Mouse (Mus musculus) CD4-positive helper T cell, adult 2 months (primary cell): ENCODE data around the gene Camk1d.
A peak's percentile ranks its signal among the peaks of the same experiment; 100 is the strongest.

Experiments
- DNase-seq: peaks from one replicate; pipeline ENCODE4 v3.0.0-alpha.2; 2012; ENCODE audit warnings: low read depth, missing footprints, low spot score

Camk1d gene

GRCm38 (mm10) chr2:5398505-5398904 is 315.8 kb downstream of the Camk1d start:
- no peak for DNase-seq

GRCm38 (mm10) chr2:5398043-5398442 is 316.3 kb downstream of the Camk1d start:
- no peak for DNase-seq

DNA sequence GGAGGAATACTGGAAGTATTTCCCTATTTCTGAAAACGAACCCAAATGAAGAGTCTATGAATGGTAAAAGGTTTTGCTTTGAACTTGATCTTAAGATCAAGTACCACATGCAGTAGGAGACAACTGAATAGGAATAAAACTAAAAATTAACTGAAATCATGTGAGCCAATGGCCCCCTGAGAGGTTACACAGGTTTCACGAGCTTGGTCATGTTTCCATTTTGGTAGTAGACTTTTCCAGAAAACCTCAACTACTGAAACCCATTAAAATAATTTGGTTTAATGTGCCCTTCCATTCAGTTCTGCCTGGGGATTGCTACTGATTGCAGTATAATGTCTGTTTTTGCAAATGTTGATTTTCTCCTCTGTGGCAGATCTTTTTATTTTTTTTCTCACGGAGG is 316.8 kb downstream of the Camk1d start:
- no peak for DNase-seq

- DNase-seq = no peak
Measured at GRCm38 (mm10) chr2:5396415-5396814, 317.9 kb downstream of the Camk1d start.

- DNase-seq = no peak
Measured at GRCm38 (mm10) chr2:5395873-5396272, 318.4 kb downstream of the Camk1d start.

DNA sequence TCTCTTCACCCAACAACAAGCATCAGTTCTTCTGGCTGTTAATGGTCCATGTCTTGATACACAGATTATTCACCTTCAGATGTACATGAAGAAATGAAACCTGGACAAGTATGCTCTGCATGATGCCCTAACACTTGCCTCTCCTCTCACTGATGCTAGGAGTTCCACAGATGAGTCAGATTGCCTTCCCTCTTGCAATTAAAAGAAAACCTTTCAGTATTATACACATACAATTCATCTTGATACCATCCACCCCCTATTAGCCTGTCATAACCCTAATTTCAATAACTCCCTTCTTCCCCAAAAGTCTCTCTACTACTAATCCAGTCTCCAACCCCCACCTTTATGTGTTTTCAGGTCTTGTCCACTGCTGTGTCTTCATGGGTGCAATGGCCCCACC is 321.4 kb downstream of the Camk1d start:
- no peak for DNase-seq

GRCm38 (mm10) chr2:5392470-5392869 is 321.8 kb downstream of the Camk1d start:
- DNase-seq = peak; percentile 17

DNA sequence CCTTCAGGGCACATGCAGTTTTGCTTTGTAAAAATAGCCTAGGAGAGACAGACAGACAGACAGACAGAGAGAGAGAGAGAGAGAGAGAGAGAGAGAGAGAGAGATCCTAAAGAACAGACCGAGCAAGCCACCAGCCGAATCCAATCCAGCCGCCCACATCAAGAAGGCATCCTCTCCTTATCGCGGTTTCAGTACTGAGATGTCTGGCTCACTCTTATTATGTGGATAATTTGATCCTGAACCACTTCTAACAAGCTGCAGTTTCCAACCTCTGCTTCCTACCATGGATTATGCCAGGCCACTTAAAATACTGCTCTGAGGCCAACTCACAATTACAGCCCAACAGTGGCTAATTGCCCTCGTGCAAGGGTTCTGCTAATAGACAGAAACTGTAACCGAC is 325.9 kb downstream of the Camk1d start:
- DNase-seq = no peak

GRCm38 (mm10) chr2:5381712-5382710 is 332.3 kb downstream of the Camk1d start:
- DNase-seq = no peak

GRCm38 (mm10) chr2:5380973-5381372 is 333.3 kb downstream of the Camk1d start:
- no peak for DNase-seq

DNA sequence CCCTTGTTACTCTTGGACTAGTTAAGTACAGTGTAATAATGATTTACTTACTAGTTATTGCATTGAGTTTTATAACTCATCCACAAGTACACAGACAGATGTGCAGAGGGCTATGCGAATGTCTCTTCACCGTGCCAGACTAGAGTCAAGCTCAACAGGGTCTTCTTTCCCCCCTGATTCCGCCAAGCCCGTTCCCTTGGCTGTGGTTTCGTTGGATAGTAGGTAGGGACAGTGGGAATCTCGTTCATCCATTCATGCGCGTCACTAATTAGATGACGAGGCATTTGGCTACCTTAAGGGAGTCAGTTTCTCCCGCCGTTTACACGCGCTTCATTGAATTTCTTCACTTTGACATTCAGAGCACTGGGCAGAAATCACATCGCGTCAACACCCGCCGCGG is 335.4 kb downstream of the Camk1d start:
- DNase-seq = peak; percentile 68

- no peak for DNase-seq
Measured at GRCm38 (mm10) chr2:5378066-5378672, 336.1 kb downstream of the Camk1d start.

DNA sequence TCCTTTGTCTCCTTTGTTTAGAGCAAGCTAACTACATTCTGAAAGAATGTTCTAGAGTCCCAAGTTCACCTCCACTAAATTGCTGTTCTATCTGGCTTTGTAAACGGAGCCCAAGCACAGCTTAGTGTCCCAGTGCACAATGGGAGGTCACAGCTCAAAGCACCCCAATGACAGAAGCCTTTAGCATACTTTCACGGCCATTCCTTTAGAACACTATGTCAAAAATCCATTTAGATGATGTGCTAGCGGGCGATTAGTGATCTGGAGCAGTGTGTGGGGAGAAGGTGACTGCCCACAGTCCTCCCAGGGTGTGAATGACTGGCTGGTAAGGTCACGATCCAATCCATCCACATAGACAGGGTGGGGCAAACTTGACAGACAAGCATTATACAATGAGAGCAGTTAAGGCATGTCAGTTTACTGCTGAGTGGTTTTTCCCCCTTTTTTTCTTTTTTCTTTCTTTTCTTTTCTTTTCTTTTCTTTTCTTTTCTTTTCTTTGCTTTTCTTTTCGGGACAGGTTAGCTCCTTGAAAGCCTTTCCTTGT is 341.4 kb downstream of the Camk1d start:
- no peak for DNase-seq

DNA sequence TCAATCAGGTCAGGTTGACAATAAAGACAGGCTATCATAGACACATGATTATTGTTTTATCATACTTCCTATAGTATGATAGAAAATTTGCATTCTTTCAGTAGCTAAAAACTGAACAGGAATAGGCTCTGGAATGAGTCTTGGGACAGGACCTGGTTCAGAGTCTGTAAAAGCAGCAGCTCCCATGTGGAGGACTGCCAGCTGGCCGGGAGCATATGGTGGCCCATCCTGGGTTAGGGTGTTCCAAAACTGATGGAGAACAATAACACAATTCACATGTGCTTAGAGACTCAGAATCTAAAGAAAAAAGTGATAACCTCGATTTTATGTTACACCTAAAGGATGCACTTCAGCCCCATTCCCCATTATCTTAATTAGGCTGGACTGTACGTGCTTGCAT is 343.0 kb downstream of the Camk1d start:
- DNase-seq = no peak

- no peak for DNase-seq
Measured at GRCm38 (mm10) chr2:5370591-5370990, 343.7 kb downstream of the Camk1d start.

DNA sequence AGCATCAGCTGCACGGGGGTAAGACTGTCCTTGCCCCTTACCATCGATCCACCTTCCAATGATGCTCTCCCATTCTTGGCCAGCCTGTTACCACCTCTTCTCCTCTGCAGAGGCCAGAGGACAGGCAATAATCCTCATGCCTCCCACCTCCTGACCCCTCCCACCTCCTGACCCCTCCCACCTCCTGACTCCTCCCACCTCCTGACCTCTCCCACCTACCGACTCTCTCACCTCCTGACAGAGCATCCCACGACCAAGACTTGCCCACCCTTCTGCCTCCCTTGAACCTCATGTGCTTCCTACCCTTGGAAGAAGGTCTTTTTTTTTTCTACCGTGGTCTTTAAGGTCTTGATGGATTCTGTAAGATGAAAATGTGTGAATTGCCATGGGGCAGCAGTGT is 350.5 kb downstream of the Camk1d start:
- no peak for DNase-seq

GRCm38 (mm10) chr2:5358049-5358448 is 356.3 kb downstream of the Camk1d start:
- no peak for DNase-seq

GRCm38 (mm10) chr2:5357056-5357455 is 357.3 kb downstream of the Camk1d start:
- no peak for DNase-seq

- no peak for DNase-seq
Measured at GRCm38 (mm10) chr2:5352821-5353522, 361.3 kb downstream of the Camk1d start.

- DNase-seq = no peak
Measured at GRCm38 (mm10) chr2:5345344-5345743, 369.0 kb downstream of the Camk1d start.

GRCm38 (mm10) chr2:5327533-5328250 is 386.6 kb downstream of the Camk1d start:
- DNase-seq = no peak
